Mouse (Mus musculus): ENCODE data around the gene Cc2d2a. TPM values are rescaled to one million over a fixed set of nuclear protein-coding genes. Genes with fewer than 3 reads are reported as not detected.

Gene Cc2d2a
- polyA plus RNA-seq, 1 experiment from 2014 or later: 16.0 TPM

GRCm38 (mm10) chr5:43663531-43663930 lies 1.4 kb downstream of the Cc2d2a start:
- 14% methylated on average over 6 of the region's 6 CpGs for WGBS
- H3K27me3 ChIP-seq (ENCODE audit: control insufficient read depth, insufficient read depth, low read depth, low read length): no peaks in the 10 kb centered on the region
- no peaks in the 10 kb centered on the region for H3K9me3 ChIP-seq (ENCODE audit: control insufficient read depth, low read length)
- peak overlapping the region; percentile 47; the same call in 1 of the 2 replicates for H3K27ac ChIP-seq (ENCODE audit: low read length)
- no peak for ATAC-seq (ENCODE audit: low read depth)
- H3K4me3 ChIP-seq (ENCODE audit: low read length): peak overlapping the region; percentile 55
- H3K36me3 ChIP-seq (ENCODE audit: control insufficient read depth, insufficient read depth, low read length): no peaks in the 10 kb centered on the region
- H3K9ac ChIP-seq (ENCODE audit: low read length): peak overlapping the region; percentile 58
- H3K4me2 ChIP-seq (ENCODE audit: low read depth, low read length): peak overlapping the region; percentile 58
- H3K4me1 ChIP-seq (replicated peaks; ENCODE audit: control insufficient read depth, insufficient read depth, low read length): peaks cover 27% of the 10 kb centered on the region

DNA sequence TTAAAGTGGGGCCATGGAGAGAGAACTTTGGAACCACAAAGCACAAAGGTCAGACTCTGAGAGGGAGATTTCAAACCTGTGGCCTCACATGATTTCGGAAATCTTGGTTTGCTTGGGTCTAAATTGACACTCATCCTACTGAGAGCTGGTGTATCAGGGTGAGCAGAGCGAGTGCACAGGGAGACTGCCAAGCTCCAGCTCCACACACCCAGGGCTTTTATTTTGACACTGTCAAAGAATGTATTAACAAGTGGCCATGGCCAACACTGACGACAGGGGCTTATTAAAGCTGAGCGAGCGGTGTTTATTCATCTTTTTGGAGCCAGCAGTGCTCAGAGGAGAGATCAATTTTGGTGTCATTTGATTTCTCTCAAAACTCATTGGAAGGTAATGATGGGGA lies 3.0 kb downstream of the Cc2d2a start:
- peaks cover 27% of the 10 kb centered on the region for H3K4me1 ChIP-seq (replicated peaks; ENCODE audit: control insufficient read depth, insufficient read depth, low read length)
- 0 out of 2 replicates have a peak, but pooled peaks have one; percentile 27 for ATAC-seq (ENCODE audit: low read depth)
- H3K27me3 ChIP-seq (ENCODE audit: control insufficient read depth, insufficient read depth, low read depth, low read length): no peaks in the 10 kb centered on the region
- H3K36me3 ChIP-seq (ENCODE audit: control insufficient read depth, insufficient read depth, low read length): no peaks in the 10 kb centered on the region
- H3K27ac ChIP-seq (ENCODE audit: low read length): no peak overlapping the region
- no peaks in the 10 kb centered on the region for H3K9me3 ChIP-seq (ENCODE audit: control insufficient read depth, low read length)
- H3K4me2 ChIP-seq (ENCODE audit: low read depth, low read length): peak overlapping the region; percentile 50
- WGBS: 13% methylated on average over 5 of the region's 5 CpGs
- H3K9ac ChIP-seq (ENCODE audit: low read length): peak overlapping the region; percentile 28; the same call in 1 of the 2 replicates
- peak overlapping the region; percentile 34 for H3K4me3 ChIP-seq (ENCODE audit: low read length)

DNA sequence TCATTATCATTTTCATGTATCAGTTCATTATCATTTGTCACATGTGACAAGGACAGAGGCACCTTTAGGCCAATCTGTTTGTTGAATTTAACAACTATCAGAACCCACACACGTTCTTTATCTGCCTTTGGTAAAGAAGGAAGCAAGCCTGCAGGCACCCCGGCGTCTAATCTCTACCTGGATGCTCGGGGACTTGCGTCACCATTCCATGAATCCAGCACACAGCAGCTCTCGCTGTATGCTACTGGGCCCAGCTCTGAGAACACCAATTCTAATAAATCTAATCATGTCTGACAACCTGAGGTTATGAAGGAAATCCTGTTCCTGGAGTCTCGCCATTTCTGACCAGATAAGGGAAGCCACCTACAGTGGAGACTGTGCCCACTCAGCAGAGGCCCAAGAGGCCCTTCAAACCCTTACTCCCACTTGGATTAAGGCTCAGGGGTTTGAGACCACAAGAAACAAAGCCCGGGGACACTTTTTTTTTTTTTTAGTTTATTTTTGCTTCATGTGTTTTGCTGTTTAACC lies 7.0 kb downstream of the Cc2d2a start:
- Histone ChIP-seq H3K4me3 (ENCODE audit: low read length) (no peak overlapping the region), H3K36me3 (ENCODE audit: control insufficient read depth, insufficient read depth, low read length) (no peaks in the 10 kb centered on the region), H3K4me2 (ENCODE audit: low read depth, low read length) (no peak overlapping the region), H3K4me1 (replicated peaks; ENCODE audit: control insufficient read depth, insufficient read depth, low read length) (peaks cover 10% of the 10 kb centered on the region), H3K27ac (ENCODE audit: low read length) (no peak overlapping the region), H3K27me3 (ENCODE audit: control insufficient read depth, insufficient read depth, low read depth, low read length) (no peaks in the 10 kb centered on the region), H3K9ac (ENCODE audit: low read length) (no peak overlapping the region), H3K9me3 (ENCODE audit: control insufficient read depth, low read length) (no peaks in the 10 kb centered on the region)
- ATAC-seq (ENCODE audit: low read depth): no peak
- whole genome bisulfite sequencing: 58% methylated on average over 8 of the region's 8 CpGs

- H3K9ac ChIP-seq (ENCODE audit: low read length): peak overlapping the region; percentile 87
- peak overlapping the region; percentile 86 for H3K27ac ChIP-seq (ENCODE audit: low read length)
- H3K4me1 ChIP-seq (replicated peaks; ENCODE audit: control insufficient read depth, insufficient read depth, low read length): no peaks in the 10 kb centered on the region
- no peaks in the 10 kb centered on the region for H3K27me3 ChIP-seq (ENCODE audit: control insufficient read depth, insufficient read depth, low read depth, low read length)
- peaks cover 10% of the 10 kb centered on the region; the same call in 1 of the 2 replicates for H3K36me3 ChIP-seq (ENCODE audit: control insufficient read depth, insufficient read depth, low read length)
- H3K4me3 ChIP-seq (ENCODE audit: low read length): peak overlapping the region; percentile 53
- peak; percentile 95 for ATAC-seq (ENCODE audit: low read depth)
- 0% methylated on average over 12 of the region's 12 CpGs for WGBS
- H3K4me2 ChIP-seq (ENCODE audit: low read depth, low read length): peak overlapping the region; percentile 70
- no peaks in the 10 kb centered on the region for H3K9me3 ChIP-seq (ENCODE audit: control insufficient read depth, low read length)
These were observed 10.2 kb downstream of the Cc2d2a start for GRCm38 (mm10) chr5:43672177-43672911.

DNA sequence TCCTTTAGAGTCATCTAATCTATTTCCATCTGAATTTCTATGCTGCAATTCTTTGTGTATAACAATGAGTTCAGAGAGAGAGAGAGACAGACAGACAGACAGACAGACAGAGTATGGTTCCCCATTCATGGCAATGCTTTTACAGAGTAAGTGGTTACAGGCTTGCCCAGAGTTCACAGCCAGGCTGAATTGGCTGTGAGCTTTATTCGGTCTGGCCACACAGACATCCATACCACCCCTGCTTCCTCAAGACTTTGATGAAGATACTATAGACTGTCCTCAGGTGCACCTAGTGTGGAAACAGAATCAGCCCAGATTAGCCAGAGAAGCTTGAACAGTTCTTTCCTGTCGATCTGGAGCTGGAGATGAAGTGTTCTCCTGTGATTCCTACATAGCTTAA lies 10.9 kb downstream of the Cc2d2a start:
- Histone ChIP-seq H3K36me3 (ENCODE audit: control insufficient read depth, insufficient read depth, low read length) (peaks cover 10% of the 10 kb centered on the region; the same call in 1 of the 2 replicates), H3K9me3 (ENCODE audit: control insufficient read depth, low read length) (no peaks in the 10 kb centered on the region), H3K27me3 (ENCODE audit: control insufficient read depth, insufficient read depth, low read depth, low read length) (no peaks in the 10 kb centered on the region), H3K4me1 (replicated peaks; ENCODE audit: control insufficient read depth, insufficient read depth, low read length) (no peaks in the 10 kb centered on the region), H3K9ac (ENCODE audit: low read length) (peak overlapping the region; percentile 87), H3K27ac (ENCODE audit: low read length) (no peak overlapping the region), H3K4me3 (ENCODE audit: low read length) (peak overlapping the region; percentile 53), H3K4me2 (ENCODE audit: low read depth, low read length) (peak overlapping the region; percentile 70)
- WGBS: 73% methylated on average over 2 of the region's 2 CpGs
- ATAC-seq (ENCODE audit: low read depth): no peak

DNA sequence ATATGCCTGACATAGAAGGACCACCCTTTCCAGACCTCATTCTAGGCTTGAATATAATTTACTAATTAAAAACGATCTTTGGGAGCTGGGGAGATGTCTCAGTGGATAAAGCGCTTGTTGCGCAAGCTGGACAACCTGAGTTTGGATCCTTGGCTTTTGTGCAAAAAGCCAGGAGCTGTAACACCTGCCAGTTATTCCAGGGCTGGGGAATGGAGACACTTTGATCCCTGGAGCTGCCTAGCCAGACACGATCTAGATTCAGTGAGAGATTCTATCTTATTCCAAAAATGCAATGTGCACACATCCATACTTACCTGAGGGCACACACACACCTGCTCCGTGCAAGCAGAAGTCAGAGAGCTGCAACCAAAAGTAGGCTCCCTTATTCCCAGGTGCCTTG lies 23.3 kb downstream of the Cc2d2a start:
- Histone ChIP-seq H3K9ac (ENCODE audit: low read length) (no peak overlapping the region), H3K27ac (ENCODE audit: low read length) (no peak overlapping the region), H3K4me1 (replicated peaks; ENCODE audit: control insufficient read depth, insufficient read depth, low read length) (no peaks in the 10 kb centered on the region), H3K27me3 (ENCODE audit: control insufficient read depth, insufficient read depth, low read depth, low read length) (no peaks in the 10 kb centered on the region), H3K9me3 (ENCODE audit: control insufficient read depth, low read length) (no peaks in the 10 kb centered on the region), H3K4me2 (ENCODE audit: low read depth, low read length) (no peak overlapping the region), H3K4me3 (ENCODE audit: low read length) (no peak overlapping the region), H3K36me3 (ENCODE audit: control insufficient read depth, insufficient read depth, low read length) (peaks cover 49% of the 10 kb centered on the region)
- 92% methylated on average over 5 of the region's 5 CpGs for WGBS
- no peak for ATAC-seq (ENCODE audit: low read depth)

GRCm38 (mm10) chr5:43692489-43692888 lies 30.3 kb downstream of the Cc2d2a start:
- no peaks in the 10 kb centered on the region for H3K4me1 ChIP-seq (replicated peaks; ENCODE audit: control insufficient read depth, insufficient read depth, low read length)
- H3K4me2 ChIP-seq (ENCODE audit: low read depth, low read length): no peak overlapping the region
- 79% methylated on average over 4 of the region's 4 CpGs for WGBS
- ATAC-seq (ENCODE audit: low read depth): no peak
- no peak overlapping the region for H3K4me3 ChIP-seq (ENCODE audit: low read length)
- no peaks in the 10 kb centered on the region for H3K9me3 ChIP-seq (ENCODE audit: control insufficient read depth, low read length)
- no peak overlapping the region for H3K27ac ChIP-seq (ENCODE audit: low read length)
- no peak overlapping the region for H3K9ac ChIP-seq (ENCODE audit: low read length)
- peaks cover 41% of the 10 kb centered on the region for H3K36me3 ChIP-seq (ENCODE audit: control insufficient read depth, insufficient read depth, low read length)
- H3K27me3 ChIP-seq (ENCODE audit: control insufficient read depth, insufficient read depth, low read depth, low read length): no peaks in the 10 kb centered on the region

- H3K9ac ChIP-seq (ENCODE audit: low read length): no peak overlapping the region
- no peaks in the 10 kb centered on the region for H3K4me1 ChIP-seq (replicated peaks; ENCODE audit: control insufficient read depth, insufficient read depth, low read length)
- no peaks in the 10 kb centered on the region for H3K9me3 ChIP-seq (ENCODE audit: control insufficient read depth, low read length)
- no peak overlapping the region for H3K4me2 ChIP-seq (ENCODE audit: low read depth, low read length)
- no peak overlapping the region for H3K27ac ChIP-seq (ENCODE audit: low read length)
- H3K36me3 ChIP-seq (ENCODE audit: control insufficient read depth, insufficient read depth, low read length): peaks cover 30% of the 10 kb centered on the region
- WGBS: 76% methylated on average over 3 of the region's 3 CpGs
- no peaks in the 10 kb centered on the region for H3K27me3 ChIP-seq (ENCODE audit: control insufficient read depth, insufficient read depth, low read depth, low read length)
- no peak for ATAC-seq (ENCODE audit: low read depth)
- H3K4me3 ChIP-seq (ENCODE audit: low read length): no peak overlapping the region
These were observed 35.0 kb downstream of the Cc2d2a start for GRCm38 (mm10) chr5:43697133-43697532.

GRCm38 (mm10) chr5:43699240-43699639 lies 37.1 kb downstream of the Cc2d2a start:
- Histone ChIP-seq H3K36me3 (ENCODE audit: control insufficient read depth, insufficient read depth, low read length) (peaks cover 41% of the 10 kb centered on the region), H3K9me3 (ENCODE audit: control insufficient read depth, low read length) (no peaks in the 10 kb centered on the region), H3K4me2 (ENCODE audit: low read depth, low read length) (no peak overlapping the region), H3K27me3 (ENCODE audit: control insufficient read depth, insufficient read depth, low read depth, low read length) (no peaks in the 10 kb centered on the region), H3K4me3 (ENCODE audit: low read length) (no peak overlapping the region), H3K27ac (ENCODE audit: low read length) (no peak overlapping the region), H3K9ac (ENCODE audit: low read length) (no peak overlapping the region), H3K4me1 (replicated peaks; ENCODE audit: control insufficient read depth, insufficient read depth, low read length) (no peaks in the 10 kb centered on the region)
- ATAC-seq (ENCODE audit: low read depth): no peak
